Mouse (Mus musculus): ENCODE data around the gene Herc1.

GRCm38 (mm10) chr9:66513150-66513549 is 162.9 kb downstream of the Herc1 start:
- no peak for TF ChIP-seq MAX (IDR thresholded peaks at IDR 0.05; ENCODE audit: low read depth)
- TF ChIP-seq POLR2A (IDR thresholded peaks at IDR 0.05; ENCODE audit: insufficient read length, low read depth), result peak; percentile 31
- TF ChIP-seq USF1 (IDR thresholded peaks at IDR 0.05; ENCODE audit: low read depth), result no peak
- TF ChIP-seq POLR2AphosphoS2 (IDR thresholded peaks at IDR 0.05; ENCODE audit: insufficient read length, low read depth), result peak; percentile 71
- TF ChIP-seq MYOD1 (IDR thresholded peaks at IDR 0.05; ENCODE audit: control insufficient read depth in 1 of 3, insufficient read length in 2 of 3, low read depth in 2 of 3), result peak in 1 of 3 experiments; percentile 70
- TF ChIP-seq TCF12 (IDR thresholded peaks at IDR 0.05; ENCODE audit: insufficient read depth, poor library complexity, severe bottlenecking), result no peak
- TF ChIP-seq MYOG (IDR thresholded peaks at IDR 0.05; ENCODE audit: control insufficient read depth in 1 of 3, insufficient read depth in 1 of 3, insufficient read length in 2 of 3, low read depth in 2 of 3), result peak; percentile 36 to 62 (median 54)
- no peak for TF ChIP-seq CEBPB (IDR thresholded peaks at IDR 0.05; ENCODE audit: insufficient read depth, poor library complexity, severe bottlenecking)
- no peak for TF ChIP-seq TCF3 (IDR thresholded peaks at IDR 0.05; ENCODE audit: insufficient read length, low read depth)
